Mouse (Mus musculus) intestine, embryonic 16.5 days (tissue): ENCODE results near the gene Lsm11. TPM values are rescaled to one million over a fixed set of nuclear protein-coding genes. Genes with fewer than 3 reads are reported as not detected.

Experiments
- ATAC-seq: fragments of 200-750 bp; cut with Nextera tagmentation; 2 replicates; pipeline ENCODE4 v1.8.0; 2017; ENCODE audit warnings: moderate TSS enrichment, moderate library complexity
- H3K27ac ChIP-seq: fragments of 300-500 bp; sonication (generic); 2 replicates; pipeline ENCODE4 v1.5.1; 2014; ENCODE audit warnings: mild to moderate bottlenecking, low read length
- H3K27me3 ChIP-seq: fragments of 300-500 bp; sonication (generic); replicated peaks from 2 replicates; pipeline ENCODE4 v1.6.1; 2014; ENCODE audit warnings: low read length, control low read depth, mixed read lengths; ENCODE audit not compliant: control insufficient read depth, insufficient read depth
- H3K36me3 ChIP-seq: fragments of 300-500 bp; sonication (generic); 2 replicates; pipeline ENCODE4 v1.6.1; 2014; ENCODE audit warnings: low read length, control low read depth; ENCODE audit not compliant: control insufficient read depth, insufficient read depth
- H3K4me1 ChIP-seq: fragments of 300-500 bp; sonication (generic); 2 replicates; pipeline ENCODE4 v1.6.1; 2014; ENCODE audit warnings: low read length, control low read depth, mixed read lengths; ENCODE audit not compliant: control insufficient read depth, insufficient read depth
- H3K4me2 ChIP-seq: fragments of 300-500 bp; sonication (generic); 2 replicates; pipeline ENCODE4 v1.6.1; 2014; ENCODE audit warnings: low read depth, low read length, control low read depth
- H3K4me3 ChIP-seq: fragments of 300-500 bp; sonication (generic); 2 replicates; pipeline ENCODE4 v1.5.1; 2014; ENCODE audit warnings: mild to moderate bottlenecking, low read length
- H3K9ac ChIP-seq: fragments of 300-500 bp; sonication (generic); 2 replicates; pipeline ENCODE4 v1.6.1; 2014; ENCODE audit warnings: low read depth, low read length
- H3K9me3 ChIP-seq: fragments of 300-500 bp; sonication (generic); 2 replicates; pipeline ENCODE4 v1.6.1; 2016; ENCODE audit warnings: low read length, control low read depth; ENCODE audit not compliant: control insufficient read depth
- WGBS: fragments of 180-500 bp; shearing (Covaris S2); extraction: QIAGEN DNeasy Blood & Tissue Kit; methylation state at CpG from one replicate; pipeline ENCODE4 v1.1.7; 2014; 5-methylcytosine and 5-hydroxymethylcytosine counted together
- polyA plus RNA-seq: library from polyadenylated mRNA; unstranded; fragments of >200 nt; fragmentation: Nextera tagmentation; extraction: Ambion mirVana; gene quantifications from 2 replicates; pipeline ENCODE4 v1.2.1, GENCODE M21; 2015

Lsm11 gene
- polyA plus RNA-seq, 1 experiment from 2014 or later = 4.4 TPM

- Histone ChIP-seq H3K4me1 (no peaks in the 10 kb centered on the region), H3K9me3 (no peaks in the 10 kb centered on the region), H3K9ac (no peak overlapping the region), H3K27ac (no peak overlapping the region), H3K27me3 (no peaks in the 10 kb centered on the region), H3K36me3 (peaks cover 20% of the 10 kb centered on the region), H3K4me2 (no peak overlapping the region), H3K4me3 (no peak overlapping the region)
- no peak for ATAC-seq
- 92% methylated on average over 5 of the region's 5 CpGs for WGBS
Observed at GRCm38 (mm10) chr11:45892861-45893360, 51.8 kb downstream of the Lsm11 start.

- ATAC-seq = no peak
Observed at GRCm38 (mm10) chr11:45890423-45890822, 54.3 kb downstream of the Lsm11 start.

DNA sequence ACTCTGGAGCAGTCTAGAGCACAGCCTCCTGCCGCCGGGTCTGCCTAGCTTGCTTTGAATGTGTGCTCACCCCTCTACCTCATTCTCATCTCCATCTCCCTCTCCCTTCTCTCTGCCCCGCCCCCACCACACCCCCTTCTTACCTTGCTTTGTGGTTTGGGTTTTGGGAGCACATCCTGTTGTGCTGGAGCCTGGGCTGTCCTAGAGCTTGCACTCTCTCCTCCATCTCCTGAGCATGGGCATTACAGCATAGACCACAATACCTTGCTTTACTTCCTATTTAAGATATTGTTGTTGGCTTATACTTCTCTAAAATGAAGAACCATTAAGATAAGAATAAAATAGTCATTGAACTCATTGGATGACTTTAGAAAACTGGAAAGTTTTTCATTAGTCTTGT is 54.8 kb downstream of the Lsm11 start:
- H3K27ac ChIP-seq = no peak overlapping the region
- H3K4me2 ChIP-seq = no peak overlapping the region
- H3K36me3 ChIP-seq = peaks cover 23% of the 10 kb centered on the region
- 78% methylated on average over 3 of the region's 3 CpGs for WGBS
- ATAC-seq = no peak
- no peaks in the 10 kb centered on the region for H3K4me1 ChIP-seq
- H3K27me3 ChIP-seq = no peaks in the 10 kb centered on the region
- no peak overlapping the region for H3K9ac ChIP-seq
- no peak overlapping the region for H3K4me3 ChIP-seq
- H3K9me3 ChIP-seq = no peaks in the 10 kb centered on the region

More at GRCm38 (mm10) chr11:45890423-45890822, 54.3 kb downstream of the Lsm11 start:
- Histone ChIP-seq H3K4me2 (no peak overlapping the region), H3K9ac (no peak overlapping the region), H3K9me3 (no peaks in the 10 kb centered on the region), H3K27ac (no peak overlapping the region), H3K4me1 (no peaks in the 10 kb centered on the region), H3K27me3 (no peaks in the 10 kb centered on the region), H3K4me3 (no peak overlapping the region), H3K36me3 (peaks cover 22% of the 10 kb centered on the region)
- 81% methylated on average over 20 of the region's 20 CpGs for WGBS

DNA sequence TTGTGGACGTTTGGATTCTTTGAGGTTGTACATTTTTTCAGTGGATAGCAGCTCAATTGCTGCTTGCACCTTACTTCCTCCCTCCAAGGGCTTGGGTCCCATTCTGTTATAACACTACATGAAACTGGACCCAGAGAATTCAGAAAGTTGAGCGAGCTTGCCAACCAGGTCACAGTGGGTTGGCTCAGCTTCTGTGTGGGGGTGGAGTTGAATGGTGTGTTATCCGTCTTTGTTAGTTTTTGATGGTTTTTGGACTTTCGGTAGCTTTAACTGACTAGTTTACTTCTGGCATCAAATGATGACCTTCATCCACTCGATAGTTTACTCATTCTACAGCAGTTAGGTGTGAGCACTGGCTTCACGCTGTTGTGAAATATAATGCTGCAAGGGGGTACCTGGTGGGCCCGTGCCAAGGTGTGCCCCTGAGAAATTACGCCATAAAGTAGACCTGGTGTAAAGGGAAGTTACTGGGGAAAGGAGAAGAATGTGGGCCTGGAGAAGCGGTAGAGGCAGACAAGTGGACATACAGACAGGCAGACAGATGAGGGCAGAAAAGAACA is 56.2 kb downstream of the Lsm11 start:
- Histone ChIP-seq H3K27ac (no peak overlapping the region), H3K9me3 (no peaks in the 10 kb centered on the region), H3K4me2 (no peak overlapping the region), H3K4me3 (no peak overlapping the region), H3K9ac (no peak overlapping the region), H3K27me3 (no peaks in the 10 kb centered on the region), H3K36me3 (peaks cover 13% of the 10 kb centered on the region), H3K4me1 (peaks cover 1% of the 10 kb centered on the region; the same call in 1 of the 2 replicates)
- 83% methylated on average over 9 of the region's 9 CpGs for WGBS
- ATAC-seq = no peak

DNA sequence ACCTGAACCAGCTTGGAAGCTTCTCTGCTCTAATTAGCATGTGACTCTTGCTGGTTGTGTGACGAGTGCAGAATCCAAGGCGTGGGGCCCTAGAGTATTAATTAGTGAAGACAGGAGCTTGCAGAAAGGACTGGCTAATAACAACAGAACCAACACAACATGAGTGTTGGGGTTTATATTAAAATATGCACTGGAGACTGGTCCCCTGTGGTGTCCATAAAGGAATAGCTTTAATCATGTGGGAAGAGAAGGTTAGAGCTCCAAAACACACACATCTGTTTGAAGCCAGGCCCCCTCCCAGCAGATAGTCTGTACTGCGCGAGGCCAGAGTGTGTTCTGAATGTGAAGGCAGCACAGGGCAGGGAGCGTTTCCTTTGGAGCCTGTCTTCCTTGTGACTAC is 58.1 kb downstream of the Lsm11 start:
- H3K9me3 ChIP-seq = no peaks in the 10 kb centered on the region
- peaks cover 10% of the 10 kb centered on the region; the same call in 1 of the 2 replicates for H3K36me3 ChIP-seq
- H3K4me2 ChIP-seq = no peak overlapping the region
- peaks cover 11% of the 10 kb centered on the region for H3K4me1 ChIP-seq
- no peak for ATAC-seq
- no peak overlapping the region for H3K4me3 ChIP-seq
- WGBS = 87% methylated on average over 5 of the region's 5 CpGs
- no peak overlapping the region for H3K9ac ChIP-seq
- H3K27ac ChIP-seq = no peak overlapping the region
- no peaks in the 10 kb centered on the region for H3K27me3 ChIP-seq

GRCm38 (mm10) chr11:45885606-45886230 is 59.0 kb downstream of the Lsm11 start:
- H3K4me3 ChIP-seq = no peak overlapping the region
- no peak overlapping the region for H3K27ac ChIP-seq
- ATAC-seq = no peak
- 0 out of 2 replicates have a peak, but pooled peaks cover 8% of the 10 kb centered on the region for H3K36me3 ChIP-seq
- H3K27me3 ChIP-seq = no peaks in the 10 kb centered on the region
- H3K9me3 ChIP-seq = no peaks in the 10 kb centered on the region
- H3K4me2 ChIP-seq = no peak overlapping the region
- no peak overlapping the region for H3K9ac ChIP-seq
- peaks cover 15% of the 10 kb centered on the region for H3K4me1 ChIP-seq
- 85% methylated on average over 5 of the region's 5 CpGs for WGBS

DNA sequence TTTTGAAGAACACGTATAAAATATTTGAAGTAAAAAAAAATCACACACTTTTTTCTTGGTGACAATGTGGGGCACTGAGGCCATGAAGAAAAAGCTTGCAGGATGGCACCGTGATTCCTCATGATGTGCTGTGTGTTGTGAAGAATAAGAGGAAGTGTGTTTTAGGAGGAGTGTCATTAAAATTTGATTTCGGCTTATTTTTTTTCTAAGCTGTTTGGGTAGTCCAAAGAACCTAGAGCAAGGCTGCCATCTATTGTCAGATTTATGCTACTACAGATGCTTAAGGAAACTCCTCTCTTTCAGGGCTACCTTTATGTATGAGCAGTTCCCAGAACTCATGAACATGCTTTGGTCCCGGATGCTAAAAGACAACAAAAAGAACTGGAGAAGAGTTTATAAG is 60.7 kb downstream of the Lsm11 start:
- 47% methylated on average over 4 of the region's 4 CpGs for WGBS
- no peaks in the 10 kb centered on the region for H3K27me3 ChIP-seq
- ATAC-seq = no peak

GRCm38 (mm10) chr11:45883270-45883931 is 61.3 kb downstream of the Lsm11 start:
- no peaks in the 10 kb centered on the region for H3K9me3 ChIP-seq
- no peak overlapping the region for H3K4me3 ChIP-seq
- no peak overlapping the region for H3K27ac ChIP-seq
- H3K4me2 ChIP-seq = no peak overlapping the region
- peaks cover 23% of the 10 kb centered on the region for H3K4me1 ChIP-seq
- 37% methylated on average over 8 of the region's 8 CpGs for WGBS
- 0 out of 2 replicates have a peak, but pooled peaks cover 4% of the 10 kb centered on the region for H3K36me3 ChIP-seq
- no peak overlapping the region for H3K9ac ChIP-seq
- H3K27me3 ChIP-seq = no peaks in the 10 kb centered on the region
- 0 out of 2 replicates have a peak, but pooled peaks have one; percentile 15 for ATAC-seq

More for the DNA sequence above, 60.7 kb downstream of the Lsm11 start:
- Histone ChIP-seq H3K4me1 (peaks cover 20% of the 10 kb centered on the region), H3K4me2 (no peak overlapping the region), H3K9ac (no peak overlapping the region), H3K4me3 (no peak overlapping the region), H3K9me3 (no peaks in the 10 kb centered on the region), H3K27ac (no peak overlapping the region), H3K36me3 (0 out of 2 replicates have a peak, but pooled peaks cover 4% of the 10 kb centered on the region)

- no peak for ATAC-seq
- no peaks in the 10 kb centered on the region for H3K27me3 ChIP-seq
- WGBS = 34% methylated on average over 5 of the region's 5 CpGs
- peaks cover 25% of the 10 kb centered on the region for H3K4me1 ChIP-seq
- no peak overlapping the region for H3K4me3 ChIP-seq
- no peaks in the 10 kb centered on the region for H3K9me3 ChIP-seq
- H3K4me2 ChIP-seq = no peak overlapping the region
- H3K27ac ChIP-seq = no peak overlapping the region
- H3K9ac ChIP-seq = 0 out of 2 replicates have a peak overlapping the region, but pooled peaks have one; percentile 17
- 0 out of 2 replicates have a peak, but pooled peaks cover 2% of the 10 kb centered on the region for H3K36me3 ChIP-seq
Observed at GRCm38 (mm10) chr11:45881683-45882068, 63.1 kb downstream of the Lsm11 start.
